Mouse (Mus musculus) hindbrain, postnatal 0 days (tissue): ENCODE measurements around the gene Dpf1. TPM values are rescaled to one million over a fixed set of nuclear protein-coding genes. Genes with fewer than 3 reads are reported as not detected.

Experiments
- ATAC-seq: fragments of 200-750 bp; cut with Nextera tagmentation; 2 replicates; pipeline ENCODE4 v1.8.0; 2017; ENCODE audit warnings: mild to moderate bottlenecking, moderate TSS enrichment, moderate library complexity
- DNase-seq: peaks from one replicate; pipeline ENCODE4 v3.0.0-alpha.2; 2015; ENCODE audit warnings: low spot score
- H3K27ac ChIP-seq: fragments of 300-500 bp; sonication (generic); 2 replicates; pipeline ENCODE4 v1.5.1; 2014; ENCODE audit warnings: mild to moderate bottlenecking
- H3K27me3 ChIP-seq: fragments of 300-500 bp; sonication (generic); 2 replicates; pipeline ENCODE4 v1.6.1; 2014; ENCODE audit warnings: low read length, mixed read lengths; ENCODE audit not compliant: insufficient read depth
- H3K36me3 ChIP-seq: fragments of 300-500 bp; sonication (generic); 2 replicates; pipeline ENCODE4 v1.6.1; 2014; ENCODE audit warnings: low read length, mixed read lengths; ENCODE audit not compliant: insufficient read depth
- H3K4me1 ChIP-seq: fragments of 300-500 bp; sonication (generic); 2 replicates; pipeline ENCODE4 v1.6.1; 2014; ENCODE audit warnings: antibody characterized with exemption, low read length, mixed read lengths; ENCODE audit not compliant: insufficient read depth
- H3K4me2 ChIP-seq: fragments of 300-500 bp; sonication (generic); 2 replicates; pipeline ENCODE4 v1.6.1; 2014; ENCODE audit warnings: low read depth, mild to moderate bottlenecking, low read length, moderate library complexity, mixed read lengths
- H3K4me3 ChIP-seq: fragments of 300-500 bp; sonication (generic); 2 replicates; pipeline ENCODE4 v1.5.1; 2014; ENCODE audit warnings: low read length
- H3K9ac ChIP-seq: fragments of 300-500 bp; sonication (generic); replicated peaks from 2 replicates; pipeline ENCODE4 v1.6.1; 2014; ENCODE audit warnings: mild to moderate bottlenecking, low read length, moderate library complexity, mixed read lengths
- H3K9me3 ChIP-seq: fragments of 300-500 bp; sonication (generic); 2 replicates; pipeline ENCODE4 v1.6.1; 2016; ENCODE audit warnings: low read length, mixed read lengths
- CTCF ChIP-seq: IDR thresholded peaks from 2 replicates; pipeline ENCODE4 v1.5.1; 2016; ENCODE audit warnings: antibody characterized with exemption, control low read depth, low read depth
- WGBS: fragments of 180-500 bp; shearing (Covaris S2); extraction: QIAGEN DNeasy Blood & Tissue Kit; methylation state at CpG from one replicate; pipeline ENCODE4 v1.1.7; 2014; 5-methylcytosine and 5-hydroxymethylcytosine counted together
- polyA plus RNA-seq: library from polyadenylated mRNA; unstranded; fragments of >200 nt; fragmentation: Nextera tagmentation; extraction: Ambion mirVana; gene quantifications from 2 replicates; pipeline ENCODE4 v1.2.1, GENCODE M21; 2015
- total RNA-seq: library from RNA; depleted of rRNA; stranded (reverse); fragments of >200 nt; gene quantifications from 2 replicates; pipeline ENCODE4 v1.2.3, GENCODE M21; 2014

Dpf1 gene
- total and polyA plus RNA-seq, 2 experiments from 2014 or later: 111 to 158 TPM

DNA sequence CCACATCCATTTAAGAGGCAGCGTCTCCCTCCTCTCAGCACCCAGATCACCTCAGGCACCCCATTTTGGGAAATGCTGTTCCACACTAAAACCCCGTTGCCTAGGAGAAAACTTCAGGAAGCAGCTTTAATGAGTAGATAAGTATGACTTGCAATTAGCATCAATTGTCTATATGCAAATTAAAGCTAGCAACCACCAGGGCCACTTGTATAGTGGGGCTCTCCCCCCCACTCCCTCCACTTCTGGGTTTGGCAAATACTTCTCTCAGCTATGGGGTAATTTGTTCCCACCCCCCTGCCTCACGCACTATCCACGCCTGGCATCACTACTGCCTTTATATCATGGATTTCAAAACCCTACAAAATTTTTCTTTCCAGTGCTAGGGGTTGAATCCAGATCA lies 41.8 kb downstream of the Dpf1 start:
- TF ChIP-seq CTCF: no peak
- WGBS: 43% methylated on average over 4 of the region's 4 CpGs

GRCm38 (mm10) chr7:29346212-29346611 lies 42.5 kb downstream of the Dpf1 start:
- 46% methylated on average over 3 of the region's 3 CpGs for WGBS
- H3K36me3 ChIP-seq: peaks cover 28% of the 10 kb centered on the region
- no peaks in the 10 kb centered on the region for H3K27me3 ChIP-seq
- no peak overlapping the region for H3K4me2 ChIP-seq
- DNase-seq (no peak), ATAC-seq (no peak)
- peak overlapping the region; percentile 22; the same call in 1 of the 2 replicates for H3K27ac ChIP-seq
- H3K9ac ChIP-seq: no peak overlapping the region
- TF ChIP-seq CTCF: no peak
- no peaks in the 10 kb centered on the region for H3K4me1 ChIP-seq
- no peak overlapping the region for H3K4me3 ChIP-seq
- no peaks in the 10 kb centered on the region for H3K9me3 ChIP-seq

More for the DNA sequence above, 41.8 kb downstream of the Dpf1 start:
- DNase-seq (no peak), ATAC-seq (no peak)
- no peak overlapping the region for H3K4me2 ChIP-seq
- peaks cover 21% of the 10 kb centered on the region for H3K36me3 ChIP-seq
- H3K9ac ChIP-seq: 0 out of 2 replicates have a peak overlapping the region, but pooled peaks have one; percentile 13
- H3K27me3 ChIP-seq: no peaks in the 10 kb centered on the region
- no peaks in the 10 kb centered on the region for H3K4me1 ChIP-seq
- no peaks in the 10 kb centered on the region for H3K9me3 ChIP-seq
- peak overlapping the region; percentile 15; the same call in 1 of the 2 replicates for H3K27ac ChIP-seq
- no peak overlapping the region for H3K4me3 ChIP-seq

- H3K4me2 ChIP-seq: no peak overlapping the region
- TF ChIP-seq CTCF: no peak
- no peaks in the 10 kb centered on the region for H3K27me3 ChIP-seq
- no peak overlapping the region for H3K9ac ChIP-seq
- peaks cover 45% of the 10 kb centered on the region for H3K36me3 ChIP-seq
- no peaks in the 10 kb centered on the region for H3K4me1 ChIP-seq
- no peak overlapping the region for H3K27ac ChIP-seq
- ATAC-seq: no peak
- no peak overlapping the region for H3K4me3 ChIP-seq
- no peak for DNase-seq
- WGBS: 83% methylated on average over 10 of the region's 10 CpGs
- no peaks in the 10 kb centered on the region for H3K9me3 ChIP-seq
These were observed 46.7 kb downstream of the Dpf1 start for GRCm38 (mm10) chr7:29350489-29350888.

DNA sequence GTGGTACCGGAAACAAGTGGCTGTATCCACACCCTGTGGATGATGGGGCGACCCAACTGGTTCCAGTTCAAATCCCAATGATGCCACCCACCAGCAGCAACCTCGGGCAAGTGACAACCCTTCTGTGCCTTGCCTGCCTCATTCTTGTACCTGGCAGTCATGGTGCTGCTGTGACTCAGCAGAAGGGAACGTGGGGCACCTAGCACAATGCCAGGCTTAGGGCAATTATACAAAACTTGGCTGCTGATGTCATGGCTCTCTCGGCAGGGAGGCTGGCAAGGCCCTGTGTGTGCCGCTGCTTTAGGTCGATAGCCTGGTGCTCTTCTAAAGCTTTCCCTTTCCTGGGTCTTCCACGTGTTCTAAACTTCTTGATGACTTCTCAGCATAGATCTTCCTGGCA lies 48.5 kb downstream of the Dpf1 start:
- no peak overlapping the region for H3K4me2 ChIP-seq
- no peak overlapping the region for H3K27ac ChIP-seq
- no peak overlapping the region for H3K4me3 ChIP-seq
- H3K4me1 ChIP-seq: no peaks in the 10 kb centered on the region
- H3K36me3 ChIP-seq: peaks cover 45% of the 10 kb centered on the region
- no peaks in the 10 kb centered on the region for H3K9me3 ChIP-seq
- DNase-seq (no peak), ATAC-seq (no peak)
- TF ChIP-seq CTCF: no peak
- no peak overlapping the region for H3K9ac ChIP-seq
- 78% methylated on average over 8 of the region's 8 CpGs for WGBS
- no peaks in the 10 kb centered on the region for H3K27me3 ChIP-seq

- Histone ChIP-seq H3K36me3 (peaks cover 50% of the 10 kb centered on the region), H3K27ac (no peak overlapping the region), H3K4me3 (no peak overlapping the region), H3K27me3 (no peaks in the 10 kb centered on the region), H3K4me2 (no peak overlapping the region), H3K9ac (no peak overlapping the region), H3K4me1 (no peaks in the 10 kb centered on the region), H3K9me3 (no peaks in the 10 kb centered on the region)
- WGBS: 68% methylated on average over 8 of the region's 8 CpGs
- TF ChIP-seq CTCF: no peak
- DNase-seq (peak; percentile 56), ATAC-seq (no peak)
These were observed 50.4 kb downstream of the Dpf1 start for GRCm38 (mm10) chr7:29354161-29354560.

GRCm38 (mm10) chr7:29355406-29355805 lies 51.7 kb downstream of the Dpf1 start:
- Histone ChIP-seq H3K27ac (no peak overlapping the region), H3K4me2 (no peak overlapping the region), H3K27me3 (no peaks in the 10 kb centered on the region), H3K4me1 (no peaks in the 10 kb centered on the region), H3K36me3 (peaks cover 38% of the 10 kb centered on the region), H3K4me3 (no peak overlapping the region), H3K9me3 (no peaks in the 10 kb centered on the region), H3K9ac (no peak overlapping the region)
- no peak for ATAC-seq
- TF ChIP-seq CTCF: no peak
- DNase-seq: no peak
- 89% methylated on average over 8 of the region's 8 CpGs for WGBS

GRCm38 (mm10) chr7:29361497-29361896 lies 57.7 kb downstream of the Dpf1 start:
- no peak overlapping the region for H3K27ac ChIP-seq
- DNase-seq: no peak
- no peak overlapping the region for H3K4me2 ChIP-seq
- no peak overlapping the region for H3K4me3 ChIP-seq
- 85% methylated on average over 13 of the region's 13 CpGs for WGBS
- no peak for TF ChIP-seq CTCF
- H3K27me3 ChIP-seq: no peaks in the 10 kb centered on the region
- no peak for ATAC-seq
- H3K9me3 ChIP-seq: no peaks in the 10 kb centered on the region
- peaks cover 30% of the 10 kb centered on the region; the same call in 1 of the 2 replicates for H3K36me3 ChIP-seq
- H3K9ac ChIP-seq: no peak overlapping the region
- no peaks in the 10 kb centered on the region for H3K4me1 ChIP-seq
